Mouse (Mus musculus) natural killer cell, adult 2 months (primary cell): Measurements from ENCODE around the gene Gm609.
"Not testable (repeated sequence)": the region's sequence is repeated elsewhere in the genome, so short reads cannot be mapped to it uniquely, and the experiment has no call there.

Experiments
- DNase-seq, 2 experiments: peaks; one replicate each; pipeline ENCODE4 v3.0.0; 2022; ENCODE audit warnings: low spot score in 2 of 2

Gene Gm609

DNA sequence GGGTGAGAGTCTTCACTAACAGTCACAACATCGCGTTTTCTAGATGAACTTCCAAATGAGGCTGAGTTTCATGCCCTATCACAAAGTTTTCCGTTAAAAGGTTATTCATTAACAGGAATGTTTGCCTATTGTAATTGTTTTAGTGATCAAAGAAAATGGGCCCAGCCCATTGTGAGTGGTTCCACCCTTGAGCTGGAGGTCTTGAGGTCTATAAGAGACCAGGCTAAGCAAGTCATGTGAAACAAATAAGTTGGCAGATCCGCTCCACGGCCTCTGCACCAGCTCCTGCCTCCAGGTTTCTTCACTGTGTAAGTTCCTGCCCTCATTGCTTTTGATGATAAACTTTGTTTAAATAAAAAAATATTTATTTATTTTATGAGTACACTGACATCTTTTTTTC lies at the start of gene Gm609:
Gene Gm609, minus strand, starts transcription at position 43 of the 400 bp plus-strand sequence.
- DNase-seq, result no peak

GRCm38 (mm10) chr16:45542108-45542507 lies 49.3 kb upstream of the Gm609 start:
- no peak for DNase-seq

- DNase-seq, result not testable (repeated sequence)
Measured at GRCm38 (mm10) chr16:45538342-45538741, 45.6 kb upstream of the Gm609 start.

- DNase-seq, result no peak
Measured at GRCm38 (mm10) chr16:45535009-45535408, 42.2 kb upstream of the Gm609 start, which contains the start of gene Slc9c1. Gene Slc9c1 (plus strand): TSS chr16:45535309.

DNA sequence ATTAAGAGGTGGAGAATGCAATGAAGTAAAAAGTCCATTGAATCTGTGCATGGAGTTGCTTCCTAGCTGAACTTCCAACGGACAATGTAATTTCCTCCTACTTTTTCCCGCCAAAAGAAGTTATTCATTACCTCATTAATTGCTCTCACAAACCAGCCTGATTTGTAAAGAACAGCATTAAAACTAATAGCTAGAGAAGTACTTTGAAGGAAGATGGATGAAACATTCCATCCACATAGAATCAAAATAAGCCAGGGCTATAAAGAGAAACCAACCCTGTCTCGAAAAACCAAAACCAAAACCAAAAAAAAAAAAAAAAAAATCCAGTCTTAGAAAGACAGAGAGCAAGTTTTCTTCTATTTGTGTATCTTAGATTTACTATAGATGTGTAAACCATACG lies 39.2 kb upstream of the Gm609 start, which contains the start of gene Gm17783:
Gene Gm17783, minus strand, starts transcription at position 101 of the 400 bp plus-strand sequence.
- no peak for DNase-seq

- no peak for DNase-seq
Measured at GRCm38 (mm10) chr16:45525551-45525950, 32.8 kb upstream of the Gm609 start.

GRCm38 (mm10) chr16:45495326-45495725 lies 2.6 kb upstream of the Gm609 start:
- no peak for DNase-seq

DNA sequence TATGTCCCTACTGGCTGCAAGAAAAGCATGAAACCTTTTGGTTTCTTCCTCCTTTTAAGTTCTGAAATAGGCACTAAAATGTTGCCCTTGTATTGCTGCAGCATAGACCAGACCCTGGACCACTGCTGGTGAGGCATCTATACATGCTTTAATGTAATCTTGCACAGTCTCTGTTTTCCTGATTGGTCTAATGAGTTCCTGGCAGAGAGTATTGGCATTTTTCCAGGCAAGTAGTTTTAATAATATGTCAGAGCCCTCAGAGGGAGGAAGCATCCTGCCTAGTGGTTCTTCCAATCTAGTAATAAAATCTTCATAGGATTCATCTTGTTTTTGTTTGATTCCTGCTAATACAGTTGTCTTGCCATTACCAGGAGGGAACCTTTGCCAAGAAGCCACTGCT lies 15.8 kb downstream of the Gm609 start:
- no peak for DNase-seq

GRCm38 (mm10) chr16:45471836-45472235 lies 20.9 kb downstream of the Gm609 start:
- not testable (repeated sequence) for DNase-seq

DNA sequence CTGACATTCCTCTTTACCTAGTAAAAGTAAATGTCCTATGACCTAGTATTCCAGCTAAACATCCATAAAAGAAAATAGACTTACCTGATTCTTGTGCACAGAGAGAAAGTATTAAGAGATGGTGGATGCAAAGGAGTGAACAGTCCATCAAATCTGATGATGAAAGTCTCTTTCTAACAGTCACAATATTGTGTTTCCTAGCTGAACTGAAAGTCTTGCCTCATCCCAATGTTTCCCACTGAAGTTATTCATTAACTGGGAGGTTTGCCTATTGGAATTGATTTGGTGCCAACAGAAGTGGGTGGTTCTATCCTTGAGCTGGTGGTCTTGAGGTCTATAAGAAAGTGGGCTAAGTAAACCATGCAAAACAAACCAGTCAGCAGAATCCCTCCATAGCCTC lies 38.0 kb downstream of the Gm609 start:
- DNase-seq, result no peak

DNA sequence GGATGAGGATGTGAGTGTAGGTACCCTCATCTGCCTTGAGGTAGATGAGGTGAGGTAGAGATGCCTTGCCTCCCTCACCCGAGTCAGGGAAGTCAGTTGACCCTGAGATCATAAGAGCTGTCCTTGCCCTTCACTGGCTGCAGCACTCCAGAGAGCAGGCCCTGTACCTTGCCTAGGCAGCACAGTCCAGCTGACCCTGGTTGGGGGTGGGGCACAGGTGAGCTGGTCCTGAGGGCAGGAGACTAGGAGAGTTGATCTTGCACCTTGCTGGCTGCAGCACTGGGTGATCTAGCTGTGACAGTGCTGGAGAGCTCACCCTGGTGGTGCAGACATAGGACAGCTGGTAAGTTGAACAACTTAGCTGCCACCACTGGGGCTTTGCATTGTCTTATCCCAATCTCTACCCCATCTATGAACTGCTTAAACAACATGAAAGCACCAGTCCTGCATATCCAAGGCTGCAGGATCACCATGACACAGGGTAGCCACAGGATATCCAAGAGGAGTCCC lies 55.5 kb downstream of the Gm609 start:
- no peak for DNase-seq

GRCm38 (mm10) chr16:45435591-45435990 lies 57.2 kb downstream of the Gm609 start:
- DNase-seq, result no peak

- DNase-seq, result no peak
Measured at GRCm38 (mm10) chr16:45427651-45428050, 65.1 kb downstream of the Gm609 start.

GRCm38 (mm10) chr16:45413497-45413896 lies 79.3 kb downstream of the Gm609 start:
- DNase-seq, result peak in 1 of 2 experiments; percentile 11

- DNase-seq, result not testable (repeated sequence)
Measured at GRCm38 (mm10) chr16:45409064-45409446, 83.7 kb downstream of the Gm609 start.

- peak in 1 of 2 experiments; percentile 32 for DNase-seq
Measured at GRCm38 (mm10) chr16:45408425-45409063, 84.2 kb downstream of the Gm609 start, which contains the start of gene Cd200. Gene Cd200 (minus strand): TSS chr16:45409053.

DNA sequence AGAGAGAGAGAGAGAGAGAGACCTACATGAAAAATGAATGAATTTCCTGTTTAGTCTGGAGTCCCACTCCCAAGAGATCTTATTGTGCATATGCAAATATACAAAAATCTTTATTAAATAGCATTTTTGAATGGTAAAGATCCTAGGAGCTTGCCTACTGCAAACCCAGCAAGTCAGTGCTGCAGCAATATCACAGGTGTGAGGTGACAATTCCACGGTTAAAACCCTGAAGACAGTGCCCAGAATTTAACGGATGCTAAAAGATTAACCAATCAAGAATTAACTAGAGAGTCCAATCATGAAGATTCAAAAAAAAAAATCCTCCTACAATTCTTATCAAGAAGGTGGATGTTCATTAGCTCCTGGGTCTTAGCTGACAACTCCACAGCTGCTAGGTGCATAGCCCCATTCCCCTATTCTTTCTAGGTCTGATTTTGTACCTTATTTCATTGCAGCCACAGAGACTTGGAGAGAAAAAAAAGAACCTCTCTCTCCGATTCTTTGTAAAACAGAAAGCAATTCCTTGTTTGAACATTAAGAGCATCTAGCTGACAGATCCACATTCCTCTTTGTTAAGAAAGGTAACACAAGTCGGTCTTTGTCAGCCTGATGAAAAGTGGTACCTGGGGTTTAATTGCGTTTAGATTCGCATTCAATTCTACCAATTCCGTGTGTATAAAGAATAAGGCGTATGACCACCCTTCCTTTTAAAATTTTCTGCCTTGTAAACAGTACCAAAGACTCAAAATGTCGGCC lies 84.9 kb downstream of the Gm609 start:
- DNase-seq, result no peak

DNA sequence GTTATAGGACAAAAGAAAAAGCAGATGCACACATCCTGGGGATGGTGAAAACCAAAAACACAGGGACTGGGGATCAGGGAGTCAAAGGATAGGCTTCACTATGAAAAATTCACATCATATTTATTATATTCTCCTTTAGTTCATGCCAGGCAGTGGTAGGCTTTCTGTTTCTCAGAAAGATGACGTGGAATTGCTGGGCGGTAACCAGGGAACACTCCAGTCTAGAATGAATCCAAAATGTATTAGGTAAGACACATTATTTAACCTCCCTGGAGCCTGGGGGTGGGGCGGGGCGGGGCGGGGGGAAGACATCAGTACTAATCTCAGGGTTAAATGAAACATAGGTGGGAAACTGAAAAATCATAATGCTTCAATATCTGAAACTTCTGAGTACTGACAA lies 85.7 kb downstream of the Gm609 start:
- no peak for DNase-seq

- DNase-seq, result no peak
Measured at GRCm38 (mm10) chr16:45402951-45403350, 89.8 kb downstream of the Gm609 start.

DNA sequence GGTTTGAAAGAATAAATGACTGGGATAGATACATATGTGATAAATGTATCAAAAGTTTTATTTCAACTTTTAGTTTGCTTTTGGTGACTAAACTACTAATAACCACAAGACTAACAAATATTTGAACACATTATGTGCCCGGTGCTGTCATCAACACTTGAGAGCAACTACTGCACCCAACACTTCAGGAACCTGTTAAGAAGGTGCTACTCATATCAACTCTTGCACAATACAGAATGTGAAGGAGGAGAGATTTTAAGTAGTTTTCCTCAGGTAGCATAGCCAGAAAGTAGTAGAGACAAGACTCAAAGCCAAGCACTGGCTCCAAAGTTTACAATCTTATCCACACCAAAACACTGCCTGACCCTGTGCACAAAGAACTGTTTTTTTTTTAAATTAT lies 90.7 kb downstream of the Gm609 start:
- DNase-seq, result no peak

DNA sequence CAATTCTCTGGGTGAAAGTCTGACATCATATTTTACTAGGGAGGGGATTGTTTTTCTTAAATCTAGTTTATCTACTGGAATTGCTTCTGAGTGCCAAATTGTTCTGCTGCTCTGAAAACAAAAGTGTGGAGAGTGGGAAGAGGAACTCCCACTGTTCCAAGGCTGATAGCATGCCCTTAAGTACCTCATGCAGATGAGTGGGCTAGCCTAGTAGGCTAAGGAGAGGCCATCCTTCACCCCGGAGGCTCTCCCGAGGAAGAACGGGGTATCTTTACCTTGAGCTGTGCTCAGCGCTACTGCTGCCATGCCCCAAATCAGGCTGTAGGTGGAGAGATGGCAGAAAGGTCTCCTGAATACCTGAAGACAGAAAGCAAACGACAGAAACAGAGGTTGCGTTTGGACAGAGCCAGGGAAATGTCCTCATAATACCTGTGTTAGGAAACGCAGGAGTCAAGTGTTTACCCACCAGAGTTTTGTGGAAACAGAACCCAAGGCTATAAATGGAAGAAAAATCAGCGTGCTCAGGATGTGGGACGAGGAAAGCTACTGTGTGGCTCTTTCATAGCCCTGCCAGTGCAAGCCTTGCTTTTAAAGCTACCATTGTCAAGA lies 92.7 kb downstream of the Gm609 start:
- DNase-seq, result no peak

GRCm38 (mm10) chr16:45399411-45399810 lies 93.4 kb downstream of the Gm609 start:
- no peak for DNase-seq
